Mouse (Mus musculus): ENCODE measurements around the gene Rps3. TPM values are rescaled to one million over a fixed set of nuclear protein-coding genes. Genes with fewer than 3 reads are reported as not detected.
A peak's percentile ranks its signal among the peaks of the same experiment; 100 is the strongest.

Rps3 gene
- polyA plus RNA-seq, 1 experiment from 2014 or later, result 1,216 TPM

DNA sequence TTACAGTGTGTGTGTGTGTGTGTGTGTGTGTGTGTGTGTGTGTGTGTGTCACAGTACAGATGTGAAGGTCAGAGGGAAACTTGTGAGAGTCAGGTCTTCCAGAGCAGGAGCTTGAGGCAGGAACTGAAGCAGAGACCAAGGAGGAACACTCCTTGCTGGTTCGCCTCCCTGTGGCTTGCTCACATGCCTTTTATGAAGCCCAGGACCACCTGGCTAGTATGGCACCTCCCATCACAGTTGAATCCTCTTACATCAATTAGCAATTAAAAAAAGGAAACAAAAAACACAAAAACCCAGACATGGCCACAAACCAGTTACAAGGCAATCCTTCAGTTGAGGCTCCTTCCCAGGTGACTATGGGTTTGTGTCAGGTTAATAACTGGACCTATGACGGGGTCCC lies 20.4 kb downstream of the Rps3 start:
- no peak for DNase-seq (ENCODE audit: low read depth, low spot score)
- no peaks in the 10 kb centered on the region for H3K27me3 ChIP-seq
- ATAC-seq, result no peak
- ChIA-PET POLR2A (no interaction called here), CTCF (no interaction called here)
- in situ Hi-C loops (cut with MboI; ENCODE audit: low pct_unique_long_range_greater_than_20kb), result no loop called here
- TF ChIP-seq CTCF (IDR thresholded peaks at IDR 0.05), result no peak

DNA sequence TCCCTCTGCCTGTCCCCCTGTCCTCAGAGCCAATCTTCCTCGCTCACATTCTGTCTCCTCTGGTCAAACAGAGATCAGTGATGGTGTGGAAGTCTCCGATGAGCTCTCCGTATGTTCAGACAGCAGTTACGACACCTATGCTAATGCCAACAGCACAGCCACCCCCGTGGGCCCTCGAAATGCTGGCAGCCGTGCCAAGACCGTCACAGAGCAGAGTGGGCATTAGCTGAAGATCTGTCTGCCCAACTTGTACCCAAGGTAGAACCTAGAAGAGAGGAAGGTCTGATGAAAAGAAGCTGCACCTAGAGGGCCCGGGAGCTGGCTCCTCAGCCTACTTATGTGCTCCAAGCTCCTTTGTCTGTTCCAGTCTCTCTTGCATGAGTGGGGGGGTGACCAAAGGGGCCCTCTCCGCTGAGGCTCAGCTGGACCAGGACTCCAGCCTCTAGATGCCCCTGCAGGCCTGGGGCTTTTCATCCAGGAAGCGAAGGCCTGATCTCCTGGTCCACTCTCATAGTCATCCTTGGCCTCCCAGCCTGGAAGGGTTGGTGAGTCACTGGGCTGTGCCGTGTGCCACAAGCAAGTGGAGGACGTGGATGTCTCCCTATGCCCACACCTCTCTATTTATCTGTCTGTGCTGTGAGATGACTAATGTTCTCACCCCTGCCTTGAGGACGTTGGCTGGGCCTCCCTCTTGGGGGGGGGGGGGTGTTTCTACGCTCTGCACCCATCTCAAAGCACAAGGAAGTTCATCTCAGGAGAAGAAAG lies 23.5 kb downstream of the Rps3 start:
- ChIA-PET POLR2A (interaction anchor here (0.7 kb wide), 1 partner anchor 1730 kb away, joined by 6 read pairs; no protein-coding TSS in a partner anchor), CTCF (interaction anchor here (1.7 kb wide), 1 partner anchor 85 kb away, joined by 6 read pairs; no protein-coding TSS in a partner anchor)
- no peaks in the 10 kb centered on the region for H3K27me3 ChIP-seq
- no peak for TF ChIP-seq CTCF (IDR thresholded peaks at IDR 0.05)
- DNase-seq (ENCODE audit: low read depth, low spot score) (no peak), ATAC-seq (peak; percentile 55)
- in situ Hi-C loops (cut with MboI; ENCODE audit: low pct_unique_long_range_greater_than_20kb), result no loop called here

DNA sequence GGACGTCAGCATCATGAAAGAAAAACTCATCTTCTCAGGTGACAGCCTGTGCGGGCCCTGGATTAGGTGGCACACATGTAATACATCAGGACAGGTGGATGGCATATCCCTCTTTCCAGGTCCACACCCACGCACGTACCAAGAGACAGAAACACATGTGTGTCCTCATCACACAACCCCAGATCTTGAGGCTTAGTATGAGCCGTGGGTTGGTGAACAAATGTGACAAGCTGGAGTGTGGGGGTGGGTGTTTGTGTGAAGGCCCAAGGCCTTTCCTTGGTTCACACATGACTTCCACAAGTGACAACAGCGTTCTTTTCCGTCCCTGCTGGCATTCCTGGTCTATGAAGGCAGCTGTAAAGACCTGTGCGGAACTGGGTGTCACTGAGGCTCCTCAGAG lies 24.7 kb downstream of the Rps3 start:
- no peak for ATAC-seq
- POLR2A ChIA-PET, result no interaction called here
- in situ Hi-C loops (cut with MboI; ENCODE audit: low pct_unique_long_range_greater_than_20kb), result no loop called here
- H3K27me3 ChIP-seq, result no peaks in the 10 kb centered on the region
- DNase-seq (ENCODE audit: low read depth, low spot score), result no peak
- TF ChIP-seq CTCF (IDR thresholded peaks at IDR 0.05), result no peak
- CTCF ChIA-PET, result interaction anchor here (1.7 kb wide), 1 partner anchor 84 kb away, joined by 6 read pairs; no protein-coding TSS in a partner anchor

DNA sequence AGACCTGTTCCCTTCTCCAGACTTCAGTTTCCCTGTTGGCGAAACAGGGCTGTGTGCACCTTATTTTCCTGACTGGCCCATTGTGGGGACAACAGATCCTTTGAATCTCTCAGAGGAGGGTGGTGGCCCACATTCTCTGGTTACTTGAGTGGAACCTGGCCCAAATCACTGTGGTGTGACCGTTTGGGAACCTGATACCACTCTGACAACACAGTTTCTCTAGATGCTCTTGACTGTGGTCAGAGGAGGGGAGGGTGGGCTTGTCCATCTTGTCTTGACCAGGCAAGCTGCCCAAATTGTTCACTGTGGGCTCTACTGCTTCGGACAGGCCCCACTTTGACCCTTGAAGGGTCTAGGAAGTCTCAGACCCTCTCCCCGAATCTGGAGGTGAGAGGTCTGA lies 29.5 kb downstream of the Rps3 start:
- DNase-seq (ENCODE audit: low read depth, low spot score) (no peak), ATAC-seq (peak; percentile 23)
- POLR2A ChIA-PET, result no interaction called here
- CTCF ChIA-PET, result interaction anchor here (4.5 kb wide), 1 partner anchor 78 kb away, joined by 41 read pairs; no protein-coding TSS in a partner anchor
- TF ChIP-seq CTCF (IDR thresholded peaks at IDR 0.05), result no peak
- in situ Hi-C loops (cut with MboI; ENCODE audit: low pct_unique_long_range_greater_than_20kb), result no loop called here
- H3K27me3 ChIP-seq, result no peaks in the 10 kb centered on the region

DNA sequence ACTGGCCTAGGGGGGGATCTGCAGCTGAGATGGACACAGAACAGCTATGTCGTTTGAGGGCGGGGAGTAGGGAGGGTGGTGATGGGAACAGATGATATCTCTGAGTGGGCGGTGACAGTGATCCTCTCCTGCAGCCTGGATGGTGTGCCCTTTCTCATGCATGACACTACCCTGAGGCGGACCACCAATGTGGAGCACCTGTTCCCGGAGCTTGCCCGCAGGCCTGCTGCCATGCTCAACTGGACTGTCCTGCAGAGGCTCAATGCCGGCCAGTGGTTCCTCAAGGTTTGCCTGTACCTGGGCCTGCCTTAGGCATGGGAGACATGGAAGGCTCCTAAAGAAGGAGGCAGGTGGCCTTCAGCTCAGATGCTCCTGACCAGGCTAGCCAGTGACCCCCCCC lies 30.7 kb downstream of the Rps3 start:
- POLR2A ChIA-PET, result interaction anchor here (0.8 kb wide), 1 partner anchor 32 kb away, joined by 3 read pairs; no protein-coding TSS in a partner anchor
- no peaks in the 10 kb centered on the region for H3K27me3 ChIP-seq
- DNase-seq (ENCODE audit: low read depth, low spot score), result no peak
- CTCF ChIA-PET, result interaction anchor here (0.8 to 4.5 kb wide), 2 partner anchors 72 to 77 kb away, joined by 3 to 41 read pairs; partner anchors contain the start of gene Gdpd5
- no peak for ATAC-seq
- in situ Hi-C loops (cut with MboI; ENCODE audit: low pct_unique_long_range_greater_than_20kb), result no loop called here
- TF ChIP-seq CTCF (IDR thresholded peaks at IDR 0.05), result no peak

DNA sequence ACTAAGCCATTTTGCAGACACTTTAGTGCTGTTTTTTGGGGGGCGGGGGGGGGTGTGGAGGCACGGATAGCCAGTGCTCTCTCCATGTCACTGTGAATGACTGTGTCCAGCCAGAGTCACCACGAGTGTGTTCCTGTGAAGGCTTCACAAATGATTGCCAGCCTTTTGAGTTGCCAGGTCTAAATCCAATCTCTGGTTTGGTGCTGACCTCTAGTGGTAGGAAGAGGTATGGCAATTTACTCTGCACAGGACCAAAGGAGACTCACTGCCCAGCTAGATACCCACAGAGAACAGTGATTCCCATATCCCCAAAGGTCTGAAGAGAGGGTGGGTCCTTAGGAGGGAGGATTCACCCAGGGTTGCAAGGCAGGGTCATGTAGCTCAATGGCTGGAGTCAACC lies 32.8 kb downstream of the Rps3 start:
- TF ChIP-seq CTCF (IDR thresholded peaks at IDR 0.05), result no peak
- ATAC-seq, result no peak
- DNase-seq (ENCODE audit: low read depth, low spot score), result no peak
- H3K27me3 ChIP-seq, result no peaks in the 10 kb centered on the region
- in situ Hi-C loops (cut with MboI; ENCODE audit: low pct_unique_long_range_greater_than_20kb), result no loop called here
- ChIA-PET CTCF (interaction anchor here (1.2 to 4.5 kb wide), 3 partner anchors 25 to 98 kb away, joined by 3 to 41 read pairs (median 3); partner anchors contain the start of gene Serpinh1), POLR2A (interaction anchor here (0.6 kb wide), 1 partner anchor 553 kb away, joined by 3 read pairs; no protein-coding TSS in a partner anchor)

DNA sequence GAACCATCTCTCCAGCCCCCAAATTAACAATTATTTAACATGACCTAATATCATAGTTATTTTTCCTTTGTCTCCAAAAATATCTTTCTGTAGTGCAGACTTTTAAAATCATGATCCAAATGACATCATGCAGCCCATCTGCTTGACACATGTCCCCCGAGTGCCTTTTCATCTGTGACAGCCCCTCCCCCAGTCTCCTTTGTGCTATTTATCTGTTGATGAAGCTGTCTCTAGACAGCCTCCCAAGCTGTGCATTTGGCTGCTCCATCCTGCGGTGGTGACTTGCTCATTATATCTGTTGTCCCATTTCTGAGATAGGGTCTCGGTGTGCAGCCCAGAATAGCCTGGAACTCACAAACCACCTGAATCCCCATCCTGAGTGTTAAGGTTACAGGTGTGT lies 33.8 kb downstream of the Rps3 start:
- in situ Hi-C loops (cut with MboI; ENCODE audit: low pct_unique_long_range_greater_than_20kb), result no loop called here

DNA sequence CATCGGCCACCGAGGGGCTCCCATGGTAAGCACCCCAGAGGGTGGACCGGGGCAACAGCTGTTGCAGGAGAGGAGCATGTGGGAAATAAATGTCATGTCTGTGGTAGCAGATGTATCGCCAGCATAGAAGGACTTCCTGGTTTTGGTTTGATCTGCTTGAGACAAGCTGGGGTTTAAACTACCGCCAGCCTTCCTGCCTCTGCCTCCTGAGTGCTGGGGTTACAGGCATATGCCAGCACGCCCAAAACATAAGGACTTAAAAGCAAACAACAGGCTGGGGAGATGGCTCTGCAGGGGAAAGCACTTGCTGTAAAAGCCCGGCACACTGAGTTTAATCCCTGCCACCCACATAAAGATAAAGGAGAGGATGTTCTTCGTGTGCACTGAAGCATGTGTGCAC lies 34.5 kb downstream of the Rps3 start:
- POLR2A ChIA-PET, result no interaction called here
- DNase-seq (ENCODE audit: low read depth, low spot score) (no peak), ATAC-seq (no peak)
- CTCF ChIA-PET, result interaction anchor here (1.2 to 1.8 kb wide), 2 partner anchors 72 to 73 kb away, joined by 3 to 5 read pairs; no protein-coding TSS in a partner anchor
- no peaks in the 10 kb centered on the region for H3K27me3 ChIP-seq
- in situ Hi-C loops (cut with MboI; ENCODE audit: low pct_unique_long_range_greater_than_20kb), result no loop called here
- TF ChIP-seq CTCF (IDR thresholded peaks at IDR 0.05), result no peak

More for the DNA sequence above, 33.8 kb downstream of the Rps3 start:
- ChIA-PET CTCF (interaction anchor here (1.8 kb wide), 1 partner anchor 74 kb away, joined by 5 read pairs; no protein-coding TSS in a partner anchor), POLR2A (no interaction called here)
- ATAC-seq, result no peak
- TF ChIP-seq CTCF (IDR thresholded peaks at IDR 0.05), result no peak
- H3K27me3 ChIP-seq, result no peaks in the 10 kb centered on the region
- DNase-seq (ENCODE audit: low read depth, low spot score), result no peak

DNA sequence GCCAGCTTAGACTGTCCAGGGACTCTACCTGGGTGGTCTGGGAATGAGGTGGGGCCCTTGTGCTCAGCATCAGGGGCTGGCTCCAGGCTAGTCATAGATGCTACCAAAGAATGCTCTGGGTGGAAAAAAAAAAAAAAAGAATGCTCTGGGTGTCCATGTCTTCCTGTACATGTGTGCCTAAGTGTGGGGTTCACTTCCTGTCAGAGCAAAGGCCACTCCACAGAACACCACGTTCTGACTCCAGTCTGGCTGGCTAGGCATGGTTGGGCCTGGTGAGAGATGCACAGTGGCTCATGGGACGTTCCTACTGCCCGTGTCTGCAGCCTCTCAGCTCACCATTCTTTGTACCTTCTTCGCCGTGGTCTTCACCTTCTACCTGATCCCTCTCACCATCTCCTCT lies 34.9 kb downstream of the Rps3 start:
- TF ChIP-seq CTCF (IDR thresholded peaks at IDR 0.05), result no peak
- POLR2A ChIA-PET, result no interaction called here
- no peak for DNase-seq (ENCODE audit: low read depth, low spot score)
- no peaks in the 10 kb centered on the region for H3K27me3 ChIP-seq
- in situ Hi-C loops (cut with MboI; ENCODE audit: low pct_unique_long_range_greater_than_20kb), result no loop called here
- CTCF ChIA-PET, result interaction anchor here (1.2 to 1.8 kb wide), 2 partner anchors 72 to 73 kb away, joined by 3 to 5 read pairs; no protein-coding TSS in a partner anchor
- ATAC-seq, result no peak

DNA sequence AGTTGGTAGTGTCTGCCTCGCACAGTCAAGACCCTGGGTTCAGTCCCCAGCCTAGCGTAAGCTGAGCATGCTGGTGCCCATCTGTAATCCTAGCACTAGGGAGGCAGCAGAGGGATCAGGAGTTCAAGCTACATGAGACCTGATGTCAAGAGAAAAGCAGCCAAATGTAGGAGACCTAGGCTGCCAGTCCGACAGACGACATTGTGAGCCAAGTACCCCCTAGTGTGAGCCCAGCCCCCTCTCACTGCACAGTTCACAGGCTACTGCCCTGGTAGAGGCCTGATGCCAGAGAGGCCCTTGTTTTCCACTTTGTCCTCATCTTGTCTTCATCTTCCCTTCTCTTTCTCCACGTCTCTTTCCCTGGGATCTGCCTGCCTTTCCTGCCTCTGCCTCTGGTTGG lies 36.2 kb downstream of the Rps3 start:
- in situ Hi-C loops (cut with MboI; ENCODE audit: low pct_unique_long_range_greater_than_20kb), result no loop called here
- ATAC-seq (no peak), DNase-seq (ENCODE audit: low read depth, low spot score) (no peak)
- TF ChIP-seq CTCF (IDR thresholded peaks at IDR 0.05), result no peak
- ChIA-PET CTCF (interaction anchor here (1.1 to 2.3 kb wide), 2 partner anchors 11 to 73 kb away, joined by 3 to 9 read pairs; no protein-coding TSS in a partner anchor), POLR2A (interaction anchor here (0.6 to 0.9 kb wide), 2 partner anchors 65 to 158 kb away, joined by 3 read pairs; no protein-coding TSS in a partner anchor)
- no peaks in the 10 kb centered on the region for H3K27me3 ChIP-seq

DNA sequence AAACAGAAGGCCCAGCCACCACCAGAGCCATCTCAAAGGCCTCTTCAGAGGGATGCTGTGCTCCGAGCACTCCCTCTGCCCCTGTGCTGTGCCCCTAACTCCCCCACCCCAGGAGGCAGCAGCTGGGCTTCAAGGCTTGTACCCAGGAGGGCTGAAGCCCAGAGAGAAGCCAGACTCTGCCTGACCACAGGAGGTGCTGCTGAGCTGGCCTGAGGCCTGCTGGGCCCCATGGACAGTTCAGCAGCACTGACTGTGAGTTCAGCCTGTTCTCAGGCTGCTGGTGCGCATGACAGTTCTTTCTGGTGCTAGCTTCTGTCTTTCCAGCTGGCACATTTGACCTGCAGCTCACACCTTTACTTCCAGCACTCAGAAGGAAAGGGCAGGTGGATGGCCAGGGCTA lies 37.7 kb downstream of the Rps3 start:
- POLR2A ChIA-PET, result no interaction called here
- no peak for TF ChIP-seq CTCF (IDR thresholded peaks at IDR 0.05)
- in situ Hi-C loops (cut with MboI; ENCODE audit: low pct_unique_long_range_greater_than_20kb), result no loop called here
- ATAC-seq (no peak), DNase-seq (ENCODE audit: low read depth, low spot score) (no peak)
- CTCF ChIA-PET, result interaction anchor here (2.3 kb wide), 1 partner anchor 71 kb away, joined by 9 read pairs; no protein-coding TSS in a partner anchor
- no peaks in the 10 kb centered on the region for H3K27me3 ChIP-seq

Measured in Patski (cell line).